9 mouse cellular contexts compared by ENCODE assay signal in the genomic region with DNA sequence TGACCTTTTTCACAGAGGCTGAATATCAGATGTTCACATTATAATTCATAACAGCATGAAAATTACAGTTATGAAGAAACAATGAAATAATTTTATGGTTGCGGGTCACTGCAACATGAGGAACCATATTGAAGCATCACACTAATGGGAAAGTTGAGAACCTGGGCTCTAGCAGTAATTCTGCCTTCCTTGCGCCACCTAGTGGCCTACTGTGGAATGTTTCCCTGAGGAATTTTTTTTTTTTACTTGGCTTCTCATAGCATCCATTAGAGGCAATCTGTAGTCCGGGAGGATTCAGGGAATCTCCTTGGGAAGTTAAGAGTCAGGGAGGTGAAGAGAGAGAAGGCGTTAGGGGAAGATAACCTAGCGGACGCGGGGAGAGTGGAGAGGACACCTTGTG. TPM values are rescaled to one million over a fixed set of nuclear protein-coding genes. Genes with fewer than 3 reads are reported as not detected.
A peak's percentile ranks its signal among the peaks of the same experiment; 100 is the strongest.
DNase-seq lines count a peak whose midpoint lies in the region; ATAC-seq lines count a peak whose summit lies in the region.
"Had no signal": no experiment of that assay in that cellular context is flagged by ENCODE, and none has a peak within 500 bp of the region (broad histone marks: within the 10 kb centered on the region; RNA-seq: fewer than 3 reads in every experiment).

No protein-coding gene starts in this region.

- no peaks in the 10 kb centered on the region for H3K36me3 ChIP-seq in kidney, embryonic 15.5 days
- no peaks in the 10 kb centered on the region for H3K36me3 ChIP-seq in neural tube, embryonic 11.5 days (ENCODE audit: control insufficient read depth, insufficient read depth, low read length)

- H3K9ac ChIP-seq in kidney, embryonic 15.5 days: no peak overlapping the region
- H3K9ac ChIP-seq in neural tube, embryonic 11.5 days (ENCODE audit: low read length): no peak overlapping the region

- ATAC-seq in kidney, embryonic 15.5 days (replicated peaks; ENCODE audit: low FRiP score): no peak
- no peak for ATAC-seq in neural tube, embryonic 11.5 days (ENCODE audit: insufficient read depth, low FRiP score, low TSS enrichment)

- WGBS in kidney, embryonic 15.5 days: 9% methylated on average over 7 of the region's 7 CpGs
- WGBS in neural tube, embryonic 11.5 days: 18% methylated on average over 7 of the region's 7 CpGs

- DNase-seq in kidney, adult 9 months: peak; percentile 62
- peak; percentile 94 for DNase-seq in NIH3T3 (ENCODE audit: low read depth)
- peak; percentile 18 for DNase-seq in cerebellum, adult 9-11 months
- DNase-seq in gastrocnemius, postnatal 14 days: peak; percentile 55
- DNase-seq in left cerebral cortex, adult 18-20 months (ENCODE audit: low spot score in 2 of 2): peak; percentile 76 to 78
- peak; percentile 75 for DNase-seq in neural tube, embryonic 11.5 days (ENCODE audit: low spot score)
- DNase-seq in thymus, postnatal 4 days: peak; percentile 68

- no peaks in the 10 kb centered on the region for H3K9me3 ChIP-seq in kidney, embryonic 15.5 days (replicated peaks)
- H3K9me3 ChIP-seq in neural tube, embryonic 11.5 days (ENCODE audit: control insufficient read depth, low read length): no peaks in the 10 kb centered on the region

- peaks cover 41% of the 10 kb centered on the region for H3K27me3 ChIP-seq in kidney, embryonic 15.5 days
- no peaks in the 10 kb centered on the region for H3K27me3 ChIP-seq in neural tube, embryonic 11.5 days (ENCODE audit: control insufficient read depth, insufficient read depth, low read length)

- H3K4me1 ChIP-seq in kidney, embryonic 15.5 days: peaks cover 15% of the 10 kb centered on the region
- H3K4me1 ChIP-seq in neural tube, embryonic 11.5 days (ENCODE audit: control insufficient read depth, insufficient read depth, low read length): no peaks in the 10 kb centered on the region; the same call in 1 of the 2 replicates

- H3K27ac ChIP-seq in kidney, embryonic 15.5 days: no peak overlapping the region
- H3K27ac ChIP-seq in neural tube, embryonic 11.5 days (ENCODE audit: low read depth, low read length): no peak overlapping the region

- H3K4me3 ChIP-seq in kidney, embryonic 15.5 days (replicated peaks): no peak overlapping the region
- no peak overlapping the region for H3K4me3 ChIP-seq in neural tube, embryonic 11.5 days (ENCODE audit: low read depth, low read length)

- intact Hi-C loops in gastrocnemius, postnatal 14 days (cut with DNase I; ENCODE audit: low total_unique reads): loop anchor here (5.0 kb wide), 1 partner anchor 284 kb away; a partner anchor contains a TSS

- H3K4me2 ChIP-seq in kidney, embryonic 15.5 days: no peak overlapping the region
- no peak overlapping the region for H3K4me2 ChIP-seq in neural tube, embryonic 11.5 days (ENCODE audit: low read depth)

RNA-seq across cellular contexts. Expression of a gene that starts 2.5 kb away (rescaled TPM):
- polyA plus RNA-seq in kidney, embryonic 15.5 days (2015; fragmentation: Nextera tagmentation; extraction: Ambion mirVana): 0.43 and 0.72 TPM in 2 replicates
- 1 to 10 TPM in 1 of 2 experiments, under 1 TPM in 1; 0.82 to 2.3 TPM for total RNA-seq in gastrocnemius, postnatal 14 days (2021)
- total RNA-seq in left cerebral cortex, adult 18-20 months (2021): 1 to 10 TPM; 3.7 to 4.0 TPM
- 0.39 TPM in 1 of 2 replicates, not detected in the other for polyA plus RNA-seq in neural tube, embryonic 11.5 days (2014; fragmentation: Nextera tagmentation; extraction: Ambion mirVana)

RNA-seq across cellular contexts. Expression of a gene that starts 13.0 kb away (rescaled TPM):
- polyA plus RNA-seq in kidney, embryonic 15.5 days (2015; fragmentation: Nextera tagmentation; extraction: Ambion mirVana): not detected in 2 replicates
- total RNA-seq in gastrocnemius, postnatal 14 days (2021): not detected
- total RNA-seq in left cerebral cortex, adult 18-20 months (2021): not detected
- polyA plus RNA-seq in neural tube, embryonic 11.5 days (2014; fragmentation: Nextera tagmentation; extraction: Ambion mirVana): not detected in 2 replicates
- polyA plus RNA-seq: heart, embryonic 14.5 days had no signal

RNA-seq across cellular contexts. Expression of a gene that starts 35.5 kb away (rescaled TPM):
- polyA plus RNA-seq in kidney, embryonic 15.5 days (2015; fragmentation: Nextera tagmentation; extraction: Ambion mirVana): not detected in 2 replicates
- total RNA-seq in gastrocnemius, postnatal 14 days (2021): not detected
- not detected for total RNA-seq in left cerebral cortex, adult 18-20 months (2021)
- not detected in 2 replicates for polyA plus RNA-seq in neural tube, embryonic 11.5 days (2014; fragmentation: Nextera tagmentation; extraction: Ambion mirVana)
- polyA plus RNA-seq: heart, embryonic 14.5 days had no signal

RNA-seq across cellular contexts. Expression of a gene that starts 42.6 kb away (rescaled TPM):
- not detected in 2 replicates for polyA plus RNA-seq in kidney, embryonic 15.5 days (2015; fragmentation: Nextera tagmentation; extraction: Ambion mirVana)
- total RNA-seq in gastrocnemius, postnatal 14 days (2021): not detected
- not detected for total RNA-seq in left cerebral cortex, adult 18-20 months (2021)
- not detected in 2 replicates for polyA plus RNA-seq in neural tube, embryonic 11.5 days (2014; fragmentation: Nextera tagmentation; extraction: Ambion mirVana)

RNA-seq across cellular contexts. Expression of a gene that starts 50.6 kb away (rescaled TPM):
- polyA plus RNA-seq in kidney, embryonic 15.5 days (2015; fragmentation: Nextera tagmentation; extraction: Ambion mirVana): 6.2 and 6.3 TPM in 2 replicates
- 10 to 100 TPM; 26.6 to 37.9 TPM for total RNA-seq in gastrocnemius, postnatal 14 days (2021)
- 10 to 100 TPM; 11.6 to 14.4 TPM for total RNA-seq in left cerebral cortex, adult 18-20 months (2021)
- 6.0 and 8.7 TPM in 2 replicates for polyA plus RNA-seq in neural tube, embryonic 11.5 days (2014; fragmentation: Nextera tagmentation; extraction: Ambion mirVana)

Comparison
In these comparisons a context has a peak if more than half of its experiments do, and no peak if none do; other contexts are left out.
1. DNase-seq: peak in every context shown above with its lines; median percentile 94 in NIH3T3; 77 in left cerebral cortex, adult 18-20 months; 75 in neural tube, embryonic 11.5 days; 68 in thymus, postnatal 4 days; 62 in kidney, adult 9 months; 55 in gastrocnemius, postnatal 14 days; 18 in cerebellum, adult 9-11 months.